Mouse (Mus musculus) MEL (cell line): ENCODE results near the gene Smc1a. TPM values are rescaled to one million over a fixed set of nuclear protein-coding genes. Genes with fewer than 3 reads are reported as not detected.

ENCODE experiments used
- polyA plus RNA-seq, 2 experiments: library from polyadenylated mRNA; stranded (reverse) in 1 of 2; unstranded in 1 of 2; fragments of >175 nt in 1 of 2; fragments of >200 nt in 1 of 2; gene quantifications; 2 replicates each; pipeline versions ENCODE4 v1.2.1 to v1.2.4; 2012; ENCODE audit warnings: low replicate concordance in 2 of 2, low read depth in 1 of 2; ENCODE audit not compliant: insufficient read length in 2 of 2, insufficient read depth in 1 of 2, missing spikeins in 1 of 2
- total RNA-seq: library from RNA; depleted of rRNA; stranded (reverse); fragments of 300-350 nt; gene quantifications from 2 replicates; pipeline ENCODE4 v1.2.3, GENCODE M21; 2012; rRNA removed

Gene Smc1a
- total and polyA plus RNA-seq, 3 experiments = 84.7 to 188 (median 174) TPM

Other genes starting within 250 kb of the Smc1a start
- 132 and 164 TPM in 2 replicates for gene Huwe1, start 215.6 kb upstream of the Smc1a start, total RNA-seq
- 100 to 1,000 TPM; 345 to 528 TPM for gene Huwe1, start 215.6 kb upstream of the Smc1a start, polyA plus RNA-seq
- gene Hsd17b10, start 14.6 kb upstream of the Smc1a start, total RNA-seq = 193 and 208 TPM in 2 replicates
- gene Hsd17b10, start 14.6 kb upstream of the Smc1a start, polyA plus RNA-seq = 100 to 1,000 TPM in 1 of 2 experiments, not detected in 1; 217 TPM
- 5.3 and 7.7 TPM in 2 replicates for gene Ribc1, start 133 bp upstream of the Smc1a start, total RNA-seq
- gene Ribc1, start 133 bp upstream of the Smc1a start, polyA plus RNA-seq = 1 to 10 TPM in 1 of 2 experiments, not detected in 1; 9.8 TPM
- 0.19 and 0.39 TPM in 2 replicates for gene Iqsec2, start 127.8 kb downstream of the Smc1a start, total RNA-seq
- gene Iqsec2, start 127.8 kb downstream of the Smc1a start, polyA plus RNA-seq = 1 to 10 TPM in 1 of 2 experiments, not detected in 1; 1.7 TPM
- gene Kdm5c, start 216.6 kb downstream of the Smc1a start, total RNA-seq = 102 and 107 TPM in 2 replicates
- gene Kdm5c, start 216.6 kb downstream of the Smc1a start, polyA plus RNA-seq = 100 to 1,000 TPM; 127 to 158 TPM